Mouse (Mus musculus): Measurements from ENCODE around the gene Cyp27a1. TPM values are rescaled to one million over a fixed set of nuclear protein-coding genes. Genes with fewer than 3 reads are reported as not detected.
A peak's percentile ranks its signal among the peaks of the same experiment; 100 is the strongest.

Cyp27a1 gene
- polyA plus RNA-seq, 1 experiment from 2014 or later = 5.4 TPM

DNA sequence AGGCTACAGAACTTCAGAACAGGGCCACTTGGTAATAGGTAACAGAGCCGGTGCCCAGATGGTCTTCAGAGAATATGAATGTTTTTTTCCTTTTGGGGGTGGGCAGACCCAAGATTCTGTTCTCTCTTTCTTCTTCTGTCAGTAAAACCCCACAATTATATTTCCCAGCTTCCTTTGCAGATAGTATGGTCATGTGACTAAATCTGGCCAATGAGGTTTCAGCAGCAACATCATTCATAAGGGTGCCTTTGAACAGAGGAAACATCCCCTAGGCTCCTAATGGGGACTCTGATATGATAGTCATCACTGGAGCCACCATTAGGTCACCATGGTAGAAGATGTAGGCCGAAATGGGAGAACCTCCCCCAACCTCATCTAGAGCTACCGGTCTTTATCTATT is 39.5 kb downstream of the Cyp27a1 start:
- H3K36me3 ChIP-seq (ENCODE audit: insufficient read depth, low read length) = no peaks in the 10 kb centered on the region
- no peaks in the 10 kb centered on the region for H3K9me3 ChIP-seq (ENCODE audit: low read length)
- no peaks in the 10 kb centered on the region for H3K4me1 ChIP-seq (ENCODE audit: insufficient read depth, low read depth, low read length)
- H3K27me3 ChIP-seq (replicated peaks; ENCODE audit: insufficient read depth, low read length) = no peaks in the 10 kb centered on the region
- no peak overlapping the region for H3K27ac ChIP-seq (ENCODE audit: low read length)
- ATAC-seq = no peak
- no peak for TF ChIP-seq EP300 (IDR thresholded peaks at IDR 0.05)
- no peak for TF ChIP-seq CTCF (IDR thresholded peaks at IDR 0.05)
- 90% methylated on average over 3 of the region's 3 CpGs for WGBS
- H3K9ac ChIP-seq (replicated peaks; ENCODE audit: low read depth) = no peak overlapping the region
- no peak overlapping the region for H3K4me3 ChIP-seq (ENCODE audit: low read depth, low read length)
- no peak overlapping the region for H3K4me2 ChIP-seq (replicated peaks; ENCODE audit: low read depth, low read length)
- no peak for DNase-seq (ENCODE audit: low spot score)

DNA sequence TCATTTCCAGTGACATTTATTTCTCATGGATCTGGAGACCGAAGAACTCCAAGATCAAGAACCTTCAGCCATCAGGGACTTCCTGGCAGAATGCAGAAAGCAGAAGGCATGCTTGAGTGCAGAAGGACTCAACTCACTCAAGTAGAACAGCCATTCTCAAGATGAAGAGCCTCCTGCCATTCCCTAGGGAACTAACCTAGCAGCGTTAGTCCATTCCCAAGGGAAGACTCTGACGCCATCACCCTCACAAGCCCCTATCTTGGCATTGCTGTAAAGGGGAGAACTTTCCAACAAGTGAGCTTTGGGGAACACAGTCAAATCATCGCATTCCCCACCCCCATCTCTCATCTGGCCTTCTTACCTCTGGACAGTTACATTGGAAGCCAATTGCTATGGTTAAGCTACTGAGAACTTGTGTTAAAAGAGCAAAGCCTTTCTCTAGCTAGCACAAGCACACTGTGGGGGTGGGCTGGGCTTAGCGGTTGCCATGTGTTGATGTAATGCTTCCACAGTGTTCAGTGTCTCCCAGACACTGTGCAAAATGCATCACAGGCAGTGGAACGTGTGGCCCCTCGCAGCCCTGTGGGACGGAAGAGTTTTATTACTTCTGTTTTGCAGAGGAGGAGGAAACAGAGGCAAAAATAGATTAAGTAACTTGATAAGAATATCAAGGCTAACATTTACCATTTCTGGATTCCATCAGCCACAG is 40.0 kb downstream of the Cyp27a1 start:
- no peak overlapping the region for H3K9ac ChIP-seq (replicated peaks; ENCODE audit: low read depth)
- no peaks in the 10 kb centered on the region for H3K4me1 ChIP-seq (ENCODE audit: insufficient read depth, low read depth, low read length)
- ATAC-seq = no peak
- no peak overlapping the region for H3K27ac ChIP-seq (ENCODE audit: low read length)
- H3K4me3 ChIP-seq (ENCODE audit: low read depth, low read length) = no peak overlapping the region
- no peak for TF ChIP-seq CTCF (IDR thresholded peaks at IDR 0.05)
- no peak for TF ChIP-seq EP300 (IDR thresholded peaks at IDR 0.05)
- no peak overlapping the region for H3K4me2 ChIP-seq (replicated peaks; ENCODE audit: low read depth, low read length)
- DNase-seq (ENCODE audit: low spot score) = no peak
- no peaks in the 10 kb centered on the region for H3K36me3 ChIP-seq (ENCODE audit: insufficient read depth, low read length)
- no peaks in the 10 kb centered on the region for H3K9me3 ChIP-seq (ENCODE audit: low read length)
- no peaks in the 10 kb centered on the region for H3K27me3 ChIP-seq (replicated peaks; ENCODE audit: insufficient read depth, low read length)
- 74% methylated on average over 8 of the region's 8 CpGs for WGBS

- no peak for TF ChIP-seq EP300 (IDR thresholded peaks at IDR 0.05)
- no peak for TF ChIP-seq CTCF (IDR thresholded peaks at IDR 0.05)
- Histone ChIP-seq H3K4me1 (ENCODE audit: insufficient read depth, low read depth, low read length) (no peaks in the 10 kb centered on the region), H3K27me3 (replicated peaks; ENCODE audit: insufficient read depth, low read length) (no peaks in the 10 kb centered on the region), H3K27ac (ENCODE audit: low read length) (no peak overlapping the region), H3K9me3 (ENCODE audit: low read length) (no peaks in the 10 kb centered on the region), H3K36me3 (ENCODE audit: insufficient read depth, low read length) (no peaks in the 10 kb centered on the region), H3K4me3 (ENCODE audit: low read depth, low read length) (no peak overlapping the region), H3K9ac (replicated peaks; ENCODE audit: low read depth) (no peak overlapping the region), H3K4me2 (replicated peaks; ENCODE audit: low read depth, low read length) (no peak overlapping the region)
- no peak for DNase-seq (ENCODE audit: low spot score)
- WGBS = 60% methylated on average over 5 of the region's 5 CpGs
- ATAC-seq = no peak
These were observed 40.9 kb downstream of the Cyp27a1 start for GRCm38 (mm10) chr1:74754175-74754785.

GRCm38 (mm10) chr1:74759773-74760172 is 46.4 kb downstream of the Cyp27a1 start:
- no peak overlapping the region for H3K4me2 ChIP-seq (replicated peaks; ENCODE audit: low read depth, low read length)
- no peaks in the 10 kb centered on the region for H3K4me1 ChIP-seq (ENCODE audit: insufficient read depth, low read depth, low read length)
- no peaks in the 10 kb centered on the region for H3K9me3 ChIP-seq (ENCODE audit: low read length)
- peak; percentile 84 for DNase-seq (ENCODE audit: low spot score)
- no peak overlapping the region for H3K9ac ChIP-seq (replicated peaks; ENCODE audit: low read depth)
- no peak overlapping the region for H3K4me3 ChIP-seq (ENCODE audit: low read depth, low read length)
- H3K36me3 ChIP-seq (ENCODE audit: insufficient read depth, low read length) = no peaks in the 10 kb centered on the region
- peak; percentile 80 for ATAC-seq
- no peak overlapping the region for H3K27ac ChIP-seq (ENCODE audit: low read length)
- 23% methylated on average over 4 of the region's 4 CpGs for WGBS
- no peaks in the 10 kb centered on the region for H3K27me3 ChIP-seq (replicated peaks; ENCODE audit: insufficient read depth, low read length)
- no peak for TF ChIP-seq EP300 (IDR thresholded peaks at IDR 0.05)
- peak; percentile 86 for TF ChIP-seq CTCF (IDR thresholded peaks at IDR 0.05)

- H3K9ac ChIP-seq (replicated peaks; ENCODE audit: low read depth) = no peak overlapping the region
- no peak overlapping the region for H3K4me3 ChIP-seq (ENCODE audit: low read depth, low read length)
- H3K9me3 ChIP-seq (ENCODE audit: low read length) = no peaks in the 10 kb centered on the region
- ATAC-seq (no peak), DNase-seq (ENCODE audit: low spot score) (peak; percentile 84)
- H3K4me2 ChIP-seq (replicated peaks; ENCODE audit: low read depth, low read length) = no peak overlapping the region
- H3K27ac ChIP-seq (ENCODE audit: low read length) = no peak overlapping the region
- H3K36me3 ChIP-seq (ENCODE audit: insufficient read depth, low read length) = no peaks in the 10 kb centered on the region
- H3K27me3 ChIP-seq (replicated peaks; ENCODE audit: insufficient read depth, low read length) = no peaks in the 10 kb centered on the region
- H3K4me1 ChIP-seq (ENCODE audit: insufficient read depth, low read depth, low read length) = no peaks in the 10 kb centered on the region
- no peak for TF ChIP-seq EP300 (IDR thresholded peaks at IDR 0.05)
- peak; percentile 76 for TF ChIP-seq CTCF (IDR thresholded peaks at IDR 0.05)
- WGBS = 4% methylated on average over 6 of the region's 6 CpGs
These were observed 49.7 kb downstream of the Cyp27a1 start for GRCm38 (mm10) chr1:74763081-74763480.

DNA sequence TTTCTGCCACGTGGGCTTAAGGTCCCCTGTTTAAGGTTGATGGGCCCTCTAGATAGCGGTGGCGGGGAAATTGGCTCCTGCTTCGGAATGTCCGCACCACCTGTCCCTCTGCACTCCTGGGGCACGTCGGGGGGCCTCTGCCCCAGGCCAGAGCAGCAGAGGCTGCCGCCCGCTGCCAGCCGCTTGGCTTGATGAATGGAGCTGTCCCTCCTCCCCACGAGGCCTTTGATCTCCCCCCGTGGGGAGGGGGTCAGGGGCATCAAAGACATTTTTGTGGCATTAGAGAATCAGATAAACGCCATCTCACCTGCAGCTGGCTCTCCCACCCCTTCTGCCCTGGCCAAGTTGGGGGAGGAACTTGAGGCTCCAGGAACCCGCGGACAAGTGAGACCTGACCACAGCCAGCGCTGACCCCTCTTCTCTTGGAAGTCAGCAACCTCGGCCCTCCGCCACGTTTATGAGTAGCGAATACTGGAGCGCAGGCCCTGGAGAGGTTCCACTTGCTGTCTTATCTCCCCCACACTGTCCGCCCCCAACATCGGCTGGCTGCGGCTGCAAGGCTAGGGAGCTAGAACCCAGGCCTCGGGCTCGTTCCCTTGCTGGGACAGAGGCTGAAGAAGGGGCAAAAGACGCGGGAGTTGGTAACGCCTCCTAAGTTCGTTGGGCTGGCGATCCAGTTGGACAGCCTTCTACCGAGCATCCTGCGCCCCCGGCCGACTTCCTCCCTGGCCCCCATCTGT is 57.5 kb downstream of the Cyp27a1 start:
- 6% methylated on average over 35 of the region's 35 CpGs for WGBS
- Histone ChIP-seq H3K4me3 (ENCODE audit: low read depth, low read length) (peak overlapping the region; percentile 38), H3K36me3 (ENCODE audit: insufficient read depth, low read length) (no peaks in the 10 kb centered on the region), H3K27me3 (replicated peaks; ENCODE audit: insufficient read depth, low read length) (peaks cover 41% of the 10 kb centered on the region), H3K9ac (replicated peaks; ENCODE audit: low read depth) (no peak overlapping the region), H3K4me1 (ENCODE audit: insufficient read depth, low read depth, low read length) (peaks cover 9% of the 10 kb centered on the region), H3K9me3 (ENCODE audit: low read length) (no peaks in the 10 kb centered on the region), H3K27ac (ENCODE audit: low read length) (no peak overlapping the region), H3K4me2 (replicated peaks; ENCODE audit: low read depth, low read length) (peak overlapping the region; percentile 76)
- ATAC-seq (no peak), DNase-seq (ENCODE audit: low spot score) (no peak)
- TF ChIP-seq CTCF (IDR thresholded peaks at IDR 0.05) (no peak), EP300 (IDR thresholded peaks at IDR 0.05) (no peak)
